Mouse (Mus musculus): ENCODE measurements around the gene Sirpb1c. TPM values are rescaled to one million over a fixed set of nuclear protein-coding genes. Genes with fewer than 3 reads are reported as not detected.
"Not testable (repeated sequence)": the region's sequence is repeated elsewhere in the genome, so short reads cannot be mapped to it uniquely, and the experiment has no call there.

The Sirpb1c gene
- polyA plus RNA-seq (2015; fragmentation: Nextera tagmentation; extraction: Ambion mirVana): not detected in 2 replicates

- not testable (repeated sequence) for ATAC-seq (replicated peaks); H3K27ac ChIP-seq (replicated peaks); H3K4me1 ChIP-seq; H3K9ac ChIP-seq (replicated peaks); H3K4me3 ChIP-seq; H3K4me2 ChIP-seq (replicated peaks); H3K36me3 ChIP-seq; H3K27me3 ChIP-seq; H3K9me3 ChIP-seq
- WGBS: 87% methylated on average over 1 of the region's 1 CpGs
Observed at GRCm38 (mm10) chr3:15848280-15848679, at the start of gene Sirpb1c. Gene Sirpb1c, minus strand, starts transcription at chr3:15848528.

GRCm38 (mm10) chr3:15886380-15886779 is 38.1 kb upstream of the Sirpb1c start:
- no peaks in the 10 kb centered on the region for H3K36me3 ChIP-seq
- WGBS: 96% methylated on average over 3 of the region's 3 CpGs
- no peaks in the 10 kb centered on the region for H3K27me3 ChIP-seq
- H3K9me3 ChIP-seq: no peaks in the 10 kb centered on the region
- no peak overlapping the region for H3K4me2 ChIP-seq (replicated peaks)
- ATAC-seq (replicated peaks): no peak
- no peak overlapping the region for H3K27ac ChIP-seq (replicated peaks)
- H3K4me3 ChIP-seq: no peak overlapping the region
- H3K9ac ChIP-seq (replicated peaks): no peak overlapping the region
- H3K4me1 ChIP-seq: no peaks in the 10 kb centered on the region

GRCm38 (mm10) chr3:15855773-15856172 is 7.4 kb upstream of the Sirpb1c start:
- H3K36me3 ChIP-seq; H3K27me3 ChIP-seq; H3K4me1 ChIP-seq; H3K27ac ChIP-seq (replicated peaks); H3K9me3 ChIP-seq; H3K4me2 ChIP-seq (replicated peaks); H3K4me3 ChIP-seq; H3K9ac ChIP-seq (replicated peaks); ATAC-seq (replicated peaks): not testable (repeated sequence)

- no peak overlapping the region for H3K4me2 ChIP-seq (replicated peaks)
- H3K27ac ChIP-seq (replicated peaks): no peak overlapping the region
- no peaks in the 10 kb centered on the region for H3K4me1 ChIP-seq
- no peak overlapping the region for H3K4me3 ChIP-seq
- H3K27me3 ChIP-seq: no peaks in the 10 kb centered on the region
- no peak for ATAC-seq (replicated peaks)
- H3K9me3 ChIP-seq: peaks cover 3% of the 10 kb centered on the region; the same call in 1 of the 2 replicates
- H3K9ac ChIP-seq (replicated peaks): no peak overlapping the region
- H3K36me3 ChIP-seq: no peaks in the 10 kb centered on the region
- 93% methylated on average over 1 of the region's 1 CpGs for WGBS
Observed at GRCm38 (mm10) chr3:15849922-15850321, 1.6 kb upstream of the Sirpb1c start.

GRCm38 (mm10) chr3:15847332-15848047 is 838 bp downstream of the Sirpb1c start:
- 82% methylated on average over 3 of the region's 3 CpGs for WGBS
- no peaks in the 10 kb centered on the region for H3K27me3 ChIP-seq
- no peak overlapping the region for H3K4me3 ChIP-seq
- ATAC-seq (replicated peaks): 0 out of 2 replicates have a peak, but pooled peaks have one; percentile 23
- H3K27ac ChIP-seq (replicated peaks): no peak overlapping the region
- H3K4me1 ChIP-seq: no peaks in the 10 kb centered on the region
- peaks cover 3% of the 10 kb centered on the region; the same call in 1 of the 2 replicates for H3K9me3 ChIP-seq
- H3K36me3 ChIP-seq: no peaks in the 10 kb centered on the region
- H3K9ac ChIP-seq (replicated peaks): no peak overlapping the region
- H3K4me2 ChIP-seq (replicated peaks): no peak overlapping the region

- 73% methylated on average over 2 of the region's 2 CpGs for WGBS
Observed at GRCm38 (mm10) chr3:15773642-15774041, 74.7 kb downstream of the Sirpb1c start.

More at GRCm38 (mm10) chr3:15773642-15774041, 74.7 kb downstream of the Sirpb1c start:
- not testable (repeated sequence) for H3K27ac ChIP-seq (replicated peaks); H3K4me3 ChIP-seq; H3K9ac ChIP-seq (replicated peaks); ATAC-seq (replicated peaks); H3K4me1 ChIP-seq; H3K4me2 ChIP-seq (replicated peaks); H3K9me3 ChIP-seq; H3K27me3 ChIP-seq; H3K36me3 ChIP-seq

Other genes with a start within 250 kb of the Sirpb1c start
- gene Gm5150, start 157.9 kb upstream of the Sirpb1c start, polyA plus RNA-seq (2015; fragmentation: Nextera tagmentation; extraction: Ambion mirVana): not detected in 2 replicates

All from forebrain, embryonic 15.5 days (tissue).